Mouse (Mus musculus): ENCODE data around the gene Lmntd1.

The Lmntd1 gene

GRCm38 (mm10) chr6:145483318-145483674 is 130.8 kb downstream of the Lmntd1 start:
- DNase-seq, result no peak

DNA sequence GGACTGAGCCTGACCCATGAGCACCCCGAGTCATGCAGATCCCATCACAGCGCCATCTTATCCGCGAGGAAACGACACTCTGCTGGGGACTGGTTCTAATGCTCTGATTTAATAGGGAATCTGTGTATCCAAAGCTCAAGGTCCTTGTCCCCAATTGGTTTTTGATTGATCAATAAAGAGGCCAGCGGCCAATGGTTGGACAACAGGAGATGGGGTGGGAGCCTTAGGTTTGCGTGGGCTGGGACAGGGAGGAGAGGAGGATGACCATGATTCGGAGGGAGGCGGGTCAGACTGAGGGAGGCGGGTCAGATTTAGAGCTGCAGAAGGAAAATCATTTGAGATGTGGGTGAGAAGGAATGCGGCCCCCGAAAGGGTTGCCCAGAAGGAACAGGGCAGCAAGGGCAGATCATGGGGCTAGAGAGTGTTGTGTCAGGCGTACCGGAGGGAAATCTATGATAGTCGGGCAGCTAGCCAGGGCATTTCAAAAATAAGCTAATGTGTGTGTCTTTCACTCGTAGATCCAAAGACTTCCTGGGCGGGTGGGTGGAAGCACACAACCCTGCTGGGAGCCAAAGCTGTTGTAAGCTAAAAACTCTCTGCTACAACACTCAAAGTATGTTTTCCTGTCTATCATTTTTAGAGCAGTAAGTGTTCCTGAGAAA is 131.3 kb downstream of the Lmntd1 start:
- DNase-seq, result peak; percentile 19

DNA sequence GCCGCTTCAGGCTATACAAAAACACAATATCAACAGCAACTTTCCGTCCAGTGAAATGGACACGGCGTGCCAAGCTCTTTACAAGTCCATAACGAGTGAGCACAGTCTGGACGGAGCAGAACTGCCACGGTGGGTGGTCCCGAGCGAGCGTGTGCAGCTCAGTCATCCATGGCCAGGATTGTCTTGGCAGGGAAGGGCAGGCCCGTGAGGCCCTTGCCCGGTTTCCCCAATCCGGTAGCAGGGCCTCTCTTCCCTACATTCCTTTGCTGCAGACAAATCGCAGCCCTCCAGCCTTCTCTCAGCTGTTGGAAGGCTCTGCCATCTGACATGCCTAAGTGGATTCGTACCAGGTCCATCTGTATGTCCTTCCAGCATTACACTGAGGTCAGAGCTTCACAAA is 132.2 kb downstream of the Lmntd1 start:
- DNase-seq, result peak; percentile 13

GRCm38 (mm10) chr6:145478821-145479271 is 135.3 kb downstream of the Lmntd1 start:
- DNase-seq, result peak; percentile 67

DNA sequence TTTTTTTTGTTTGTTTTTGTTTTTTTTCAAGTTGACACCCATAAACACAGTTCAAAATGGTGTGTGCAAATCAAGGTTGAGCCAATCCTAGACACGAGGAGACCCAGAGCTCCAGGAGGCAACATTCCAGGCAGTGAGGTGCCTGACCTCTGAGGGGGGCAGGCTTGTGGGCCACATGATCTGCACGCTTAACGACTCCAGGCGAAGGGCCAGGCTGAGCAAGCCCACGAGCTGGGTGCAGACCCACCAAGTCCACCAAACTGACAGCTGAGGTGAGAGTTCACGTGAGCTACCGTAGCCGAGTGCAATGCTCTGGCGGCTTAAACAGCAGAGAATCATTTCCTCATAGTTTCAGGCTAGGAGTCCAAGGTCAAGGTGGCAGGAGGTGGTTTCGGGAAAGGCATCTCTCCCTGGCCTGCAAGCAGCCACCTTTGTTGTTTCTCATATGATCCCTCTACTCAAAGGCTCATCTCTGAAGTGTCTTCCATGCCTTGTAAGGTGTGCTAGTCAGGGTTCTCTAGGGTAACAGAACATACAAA is 136.7 kb downstream of the Lmntd1 start:
- peak; percentile 77 for DNase-seq

DNA sequence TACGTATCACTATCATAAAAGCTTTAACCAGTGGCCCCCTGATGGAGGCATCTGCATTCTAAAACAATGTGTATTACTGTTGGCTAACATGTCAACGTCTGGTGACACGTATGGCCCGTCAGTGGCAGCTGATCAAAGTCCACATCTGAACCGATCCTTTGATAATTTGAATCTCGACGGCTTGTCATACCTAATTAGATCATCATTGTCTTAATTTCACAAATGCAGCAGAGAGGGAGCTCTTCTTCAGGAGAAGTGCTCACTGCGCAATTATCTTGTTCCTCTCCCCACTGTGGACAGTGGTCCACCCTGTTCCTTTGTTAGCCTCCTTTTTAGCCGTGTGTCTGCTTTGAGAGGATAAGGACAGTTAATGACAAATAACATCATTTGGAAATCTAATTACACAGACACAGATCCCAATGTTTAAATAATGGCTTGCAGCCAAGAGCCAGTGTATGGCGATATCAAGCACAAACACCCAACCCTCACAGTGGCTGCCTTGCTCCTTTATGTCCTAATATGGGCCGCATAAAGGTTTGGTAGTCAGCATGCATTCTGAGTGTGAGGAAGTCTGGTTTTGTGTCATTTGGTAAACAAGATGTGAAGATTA is 142.4 kb downstream of the Lmntd1 start:
- no peak for DNase-seq

GRCm38 (mm10) chr6:145469260-145469943 is 144.7 kb downstream of the Lmntd1 start:
- DNase-seq, result no peak

DNA sequence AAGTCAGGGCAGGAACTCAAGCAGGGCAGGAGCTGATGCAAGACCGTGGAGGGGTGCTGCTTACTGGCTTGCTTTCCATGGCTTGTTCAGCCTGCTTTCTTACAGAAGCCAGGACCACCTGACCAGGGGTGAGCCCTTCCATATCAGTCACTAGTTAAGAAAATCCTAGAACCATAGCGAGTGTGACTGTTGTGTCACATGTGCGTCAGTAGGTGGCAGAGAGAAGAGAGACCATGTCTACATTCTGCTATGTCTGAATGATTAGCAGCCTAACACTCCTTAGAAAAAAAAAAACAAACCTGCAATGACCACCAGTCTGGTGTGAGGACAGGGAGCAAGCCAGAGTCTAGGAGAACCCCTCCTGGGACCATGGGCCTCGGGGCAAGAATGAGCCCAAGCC is 150.1 kb downstream of the Lmntd1 start:
- DNase-seq, result no peak

DNA sequence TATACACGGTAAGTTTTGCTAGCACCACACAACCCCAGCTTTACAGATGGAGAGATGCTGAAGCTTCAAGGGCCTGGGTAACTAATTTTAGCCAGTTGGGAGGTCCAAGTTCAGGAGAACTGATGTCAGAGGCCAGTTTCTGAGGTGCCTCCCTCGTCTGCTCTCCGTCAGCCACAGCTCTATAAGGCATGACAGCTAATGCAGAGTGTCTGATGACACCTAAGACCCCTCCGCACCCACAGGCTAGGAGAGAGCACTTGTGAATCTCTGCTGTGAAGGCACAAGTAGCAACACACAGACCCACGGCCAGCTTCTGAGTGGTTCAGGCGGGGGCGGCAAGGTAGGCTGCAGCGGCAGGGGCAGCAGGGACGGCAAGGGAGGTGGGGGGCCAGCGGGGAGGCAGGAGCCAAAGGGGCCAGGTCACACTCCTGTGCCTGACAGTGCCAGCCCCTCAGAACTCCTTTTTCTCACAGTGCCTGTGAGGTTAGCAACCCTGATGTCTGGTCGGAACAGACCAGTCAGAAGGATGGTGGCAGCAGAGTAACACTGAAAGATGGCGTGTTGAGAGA is 151.4 kb downstream of the Lmntd1 start:
- no peak for DNase-seq

DNA sequence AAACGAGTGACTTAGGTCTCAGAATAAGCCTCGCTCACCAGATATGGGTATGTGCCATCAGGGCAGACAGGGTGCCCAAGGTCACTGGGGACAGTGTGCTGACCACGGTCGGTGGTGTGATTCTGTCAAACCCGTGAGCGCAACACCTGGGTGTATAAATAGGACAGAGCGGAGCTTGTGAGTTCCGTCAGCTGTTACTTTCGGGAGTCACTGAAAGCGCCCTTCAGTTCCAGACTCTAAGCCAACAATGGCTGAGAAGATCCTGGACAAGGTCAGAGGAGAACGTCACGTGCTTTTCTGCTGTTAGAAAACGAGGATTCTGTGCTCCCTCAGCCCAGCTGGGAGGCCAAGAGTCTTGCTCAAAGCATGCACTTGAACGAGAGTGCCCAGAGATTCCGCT is 157.1 kb downstream of the Lmntd1 start:
- DNase-seq, result peak; percentile 45

- peak; percentile 34 for DNase-seq
These were observed 163.3 kb downstream of the Lmntd1 start for GRCm38 (mm10) chr6:145450628-145451403.

GRCm38 (mm10) chr6:145448361-145448760 is 165.8 kb downstream of the Lmntd1 start:
- no peak for DNase-seq

- DNase-seq, result peak; percentile 33
These were observed 168.2 kb downstream of the Lmntd1 start for GRCm38 (mm10) chr6:145445811-145446500.

DNA sequence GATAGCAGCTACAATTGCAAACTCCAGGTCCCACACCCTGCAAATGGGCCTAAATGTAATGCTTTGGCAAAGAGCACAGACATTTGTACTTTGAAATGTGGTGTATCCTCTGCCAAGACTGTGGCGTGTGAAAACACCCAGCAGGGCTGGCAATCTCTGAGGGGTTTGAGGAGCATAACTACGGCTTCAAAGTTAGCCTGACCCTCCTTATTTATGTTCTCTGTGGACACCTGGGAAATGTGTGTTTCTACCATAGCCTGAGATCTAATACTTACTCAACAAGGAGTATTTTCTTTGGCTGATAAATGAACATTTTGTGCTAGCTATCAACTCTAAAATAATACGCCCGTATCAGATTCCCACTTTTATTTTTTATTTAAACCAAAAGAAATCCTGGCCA is 168.7 kb downstream of the Lmntd1 start:
- DNase-seq, result no peak

- DNase-seq, result peak; percentile 37
These were observed 171.3 kb downstream of the Lmntd1 start for GRCm38 (mm10) chr6:145442786-145443185.

DNA sequence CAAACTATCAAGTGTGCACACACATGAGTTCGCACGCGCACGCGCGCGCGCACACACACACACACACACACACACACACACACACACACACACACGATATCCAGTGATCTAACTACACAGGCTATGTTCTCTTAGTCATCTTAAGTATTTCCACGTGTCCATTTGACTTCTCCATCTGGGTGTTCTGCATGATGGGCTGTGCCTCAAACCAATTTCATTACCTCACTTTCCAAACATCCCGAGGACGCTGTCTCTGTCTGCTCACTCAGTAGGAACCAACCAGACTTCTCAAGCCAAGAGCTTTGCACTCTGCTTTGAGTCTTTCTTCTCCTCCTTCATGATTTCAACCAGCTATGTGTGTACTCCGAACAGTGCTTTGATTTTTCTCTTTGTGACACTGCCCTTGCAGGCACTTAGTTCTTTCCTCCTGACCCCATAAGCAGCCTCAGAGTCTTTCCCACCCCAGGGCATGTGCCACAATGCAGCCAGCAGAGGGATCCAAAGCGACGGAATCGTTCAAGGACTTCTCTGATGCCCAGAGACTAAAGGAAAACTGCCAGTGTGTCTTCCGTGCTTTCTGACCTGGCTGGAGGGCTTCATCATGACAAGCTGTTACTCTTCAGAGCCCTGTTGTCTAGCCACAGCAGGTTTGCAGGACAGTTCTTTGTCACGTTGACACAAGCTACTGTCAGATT is 172.6 kb downstream of the Lmntd1 start:
- peak; percentile 61 for DNase-seq

GRCm38 (mm10) chr6:145438851-145439250 is 175.3 kb downstream of the Lmntd1 start:
- DNase-seq, result no peak

GRCm38 (mm10) chr6:145435764-145436163 is 178.4 kb downstream of the Lmntd1 start:
- DNase-seq, result no peak

- no peak for DNase-seq
These were observed 179.0 kb downstream of the Lmntd1 start for GRCm38 (mm10) chr6:145435156-145435555.

DNA sequence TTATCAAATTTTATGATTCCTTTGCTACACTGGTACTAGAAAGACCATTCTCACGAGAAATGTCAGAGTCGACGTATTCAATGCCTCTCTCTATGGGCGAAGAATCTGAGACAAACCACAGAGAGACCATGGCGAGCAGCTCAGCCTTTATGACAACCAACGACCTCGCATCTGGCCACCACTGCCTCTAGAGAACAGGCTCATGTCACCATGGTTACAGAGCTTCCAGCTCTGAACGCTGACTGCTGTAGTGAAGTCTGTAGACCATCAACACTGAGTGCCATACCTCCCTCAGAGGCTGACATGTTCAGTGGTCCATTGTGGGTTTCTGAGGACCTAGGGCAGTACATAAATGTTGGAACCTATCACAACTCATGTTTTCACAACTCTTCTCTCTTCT is 180.2 kb downstream of the Lmntd1 start:
- DNase-seq, result no peak
